Mouse (Mus musculus): ENCODE data around the gene Gm20388. TPM values are rescaled to one million over a fixed set of nuclear protein-coding genes. Genes with fewer than 3 reads are reported as not detected.
A peak's percentile ranks its signal among the peaks of the same experiment; 100 is the strongest.

Gm20388 gene
- polyA plus RNA-seq, 1 experiment, result 49.7 TPM

DNA sequence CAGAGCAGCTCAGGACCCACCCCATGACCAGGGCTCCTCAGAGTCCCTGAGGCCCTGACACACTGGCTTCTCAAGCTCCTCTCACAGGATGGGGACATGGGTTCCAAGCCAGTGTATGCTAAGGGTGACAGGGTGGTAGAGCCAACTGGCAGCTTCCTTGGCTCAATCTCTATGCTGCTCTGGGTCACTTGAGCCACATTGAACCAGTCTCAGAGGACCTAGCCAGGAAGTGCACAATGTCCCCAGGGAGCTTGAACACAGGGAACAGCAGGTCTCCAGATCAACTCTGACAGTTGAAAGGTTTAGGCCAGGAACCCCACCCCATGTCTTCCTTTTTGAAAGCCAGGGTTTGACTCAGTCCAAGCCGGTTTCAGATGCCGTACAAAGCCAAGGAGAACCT lies 1296.5 kb downstream of the Gm20388 start:
- no peak for TF ChIP-seq POLR2A (IDR thresholded peaks at IDR 0.05; ENCODE audit: low read depth, low read length)
- no peak for TF ChIP-seq CTCF (conservative IDR thresholded peaks at IDR 0.05; ENCODE audit: insufficient read depth, insufficient read length, low read depth, low read length)
- H3K36me3 ChIP-seq (ENCODE audit: control insufficient read depth, insufficient read depth, low read length), result no peaks in the 10 kb centered on the region
- no peaks in the 10 kb centered on the region for H3K27me3 ChIP-seq (replicated peaks; ENCODE audit: control insufficient read depth, insufficient read depth, low read length)
- H3K27ac ChIP-seq (ENCODE audit: insufficient read depth, low read depth, low read length), result no peak overlapping the region
- no peaks in the 10 kb centered on the region; the same call in 1 of the 2 replicates for H3K4me1 ChIP-seq (ENCODE audit: control insufficient read depth, insufficient read depth, low read length)
- WGBS, result 80% methylated on average over 2 of the region's 2 CpGs
- no peak overlapping the region for H3K4me3 ChIP-seq (ENCODE audit: insufficient read depth, low read depth, low read length)
- peak; percentile 42 for DNase-seq

GRCm38 (mm10) chr8:121210627-121211026 lies 1300.0 kb downstream of the Gm20388 start:
- Histone ChIP-seq H3K27ac (ENCODE audit: insufficient read depth, low read depth, low read length) (no peak overlapping the region), H3K36me3 (ENCODE audit: control insufficient read depth, insufficient read depth, low read length) (no peaks in the 10 kb centered on the region), H3K4me3 (ENCODE audit: insufficient read depth, low read depth, low read length) (no peak overlapping the region), H3K27me3 (replicated peaks; ENCODE audit: control insufficient read depth, insufficient read depth, low read length) (no peaks in the 10 kb centered on the region), H3K4me1 (ENCODE audit: control insufficient read depth, insufficient read depth, low read length) (no peaks in the 10 kb centered on the region; the same call in 1 of the 2 replicates)
- 92% methylated on average over 3 of the region's 3 CpGs for WGBS
- DNase-seq, result no peak
- TF ChIP-seq CTCF (conservative IDR thresholded peaks at IDR 0.05; ENCODE audit: insufficient read depth, insufficient read length, low read depth, low read length), result no peak
- no peak for TF ChIP-seq POLR2A (IDR thresholded peaks at IDR 0.05; ENCODE audit: low read depth, low read length)

GRCm38 (mm10) chr8:121213236-121213635 lies 1302.6 kb downstream of the Gm20388 start:
- WGBS, result 60% methylated on average over 15 of the region's 15 CpGs
- no peak for DNase-seq
- Histone ChIP-seq H3K27me3 (replicated peaks; ENCODE audit: control insufficient read depth, insufficient read depth, low read length) (no peaks in the 10 kb centered on the region), H3K36me3 (ENCODE audit: control insufficient read depth, insufficient read depth, low read length) (no peaks in the 10 kb centered on the region), H3K27ac (ENCODE audit: insufficient read depth, low read depth, low read length) (no peak overlapping the region), H3K4me3 (ENCODE audit: insufficient read depth, low read depth, low read length) (no peak overlapping the region), H3K4me1 (ENCODE audit: control insufficient read depth, insufficient read depth, low read length) (no peaks in the 10 kb centered on the region)
- TF ChIP-seq POLR2A (IDR thresholded peaks at IDR 0.05; ENCODE audit: low read depth, low read length), result no peak
- TF ChIP-seq CTCF (conservative IDR thresholded peaks at IDR 0.05; ENCODE audit: insufficient read depth, insufficient read length, low read depth, low read length), result peak; percentile 58

DNA sequence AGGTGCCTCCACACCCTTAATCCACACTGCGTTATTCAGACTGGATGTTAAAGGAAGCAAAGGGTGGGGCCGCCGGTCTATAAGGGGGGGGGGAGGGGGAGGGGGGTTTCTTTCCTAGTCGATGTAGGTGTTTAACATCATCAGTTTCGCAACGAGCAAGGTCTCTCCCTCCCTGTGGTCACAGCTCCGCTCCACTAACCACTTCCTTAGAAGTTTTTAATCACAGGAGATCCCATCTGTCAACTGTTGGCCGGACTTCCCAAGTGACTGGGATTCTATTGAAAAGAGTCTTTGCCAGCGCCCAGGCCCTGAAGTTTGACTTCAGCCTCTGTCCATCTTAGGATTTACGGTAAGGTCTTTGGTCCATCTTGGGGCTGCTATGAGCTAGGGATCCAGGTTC lies 1303.0 kb downstream of the Gm20388 start:
- TF ChIP-seq CTCF (conservative IDR thresholded peaks at IDR 0.05; ENCODE audit: insufficient read depth, insufficient read length, low read depth, low read length) (no peak), POLR2A (IDR thresholded peaks at IDR 0.05; ENCODE audit: low read depth, low read length) (no peak)
- Histone ChIP-seq H3K36me3 (ENCODE audit: control insufficient read depth, insufficient read depth, low read length) (no peaks in the 10 kb centered on the region), H3K27ac (ENCODE audit: insufficient read depth, low read depth, low read length) (no peak overlapping the region), H3K4me1 (ENCODE audit: control insufficient read depth, insufficient read depth, low read length) (no peaks in the 10 kb centered on the region), H3K4me3 (ENCODE audit: insufficient read depth, low read depth, low read length) (no peak overlapping the region), H3K27me3 (replicated peaks; ENCODE audit: control insufficient read depth, insufficient read depth, low read length) (no peaks in the 10 kb centered on the region)
- DNase-seq, result no peak
- 17% methylated on average over 10 of the region's 10 CpGs for WGBS

DNA sequence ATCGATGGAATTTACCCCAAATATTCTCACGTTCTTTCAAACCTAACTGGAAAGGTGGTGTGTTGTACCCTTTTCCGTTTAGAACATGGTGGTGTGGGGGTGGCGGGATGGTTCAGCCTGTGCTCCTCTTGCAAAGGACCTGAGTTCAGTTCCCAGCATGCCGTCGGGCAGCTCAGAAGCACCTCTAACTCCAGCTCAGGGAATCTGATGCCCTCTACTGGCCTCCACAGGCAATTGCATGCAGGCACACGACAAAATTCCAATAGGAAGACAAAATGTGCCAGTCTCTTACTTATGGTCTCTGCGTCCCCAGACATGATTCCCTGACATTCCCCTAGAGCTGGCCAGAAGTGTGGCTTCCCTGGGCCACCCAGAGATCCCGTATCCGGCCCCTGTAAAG lies 1304.3 kb downstream of the Gm20388 start:
- DNase-seq, result no peak
- TF ChIP-seq POLR2A (IDR thresholded peaks at IDR 0.05; ENCODE audit: low read depth, low read length) (no peak), CTCF (conservative IDR thresholded peaks at IDR 0.05; ENCODE audit: insufficient read depth, insufficient read length, low read depth, low read length) (peak; percentile 42)
- H3K27ac ChIP-seq (ENCODE audit: insufficient read depth, low read depth, low read length), result no peak overlapping the region
- WGBS, result 93% methylated on average over 10 of the region's 10 CpGs
- no peaks in the 10 kb centered on the region for H3K27me3 ChIP-seq (replicated peaks; ENCODE audit: control insufficient read depth, insufficient read depth, low read length)
- H3K4me3 ChIP-seq (ENCODE audit: insufficient read depth, low read depth, low read length), result no peak overlapping the region
- no peaks in the 10 kb centered on the region for H3K4me1 ChIP-seq (ENCODE audit: control insufficient read depth, insufficient read depth, low read length)
- H3K36me3 ChIP-seq (ENCODE audit: control insufficient read depth, insufficient read depth, low read length), result no peaks in the 10 kb centered on the region

DNA sequence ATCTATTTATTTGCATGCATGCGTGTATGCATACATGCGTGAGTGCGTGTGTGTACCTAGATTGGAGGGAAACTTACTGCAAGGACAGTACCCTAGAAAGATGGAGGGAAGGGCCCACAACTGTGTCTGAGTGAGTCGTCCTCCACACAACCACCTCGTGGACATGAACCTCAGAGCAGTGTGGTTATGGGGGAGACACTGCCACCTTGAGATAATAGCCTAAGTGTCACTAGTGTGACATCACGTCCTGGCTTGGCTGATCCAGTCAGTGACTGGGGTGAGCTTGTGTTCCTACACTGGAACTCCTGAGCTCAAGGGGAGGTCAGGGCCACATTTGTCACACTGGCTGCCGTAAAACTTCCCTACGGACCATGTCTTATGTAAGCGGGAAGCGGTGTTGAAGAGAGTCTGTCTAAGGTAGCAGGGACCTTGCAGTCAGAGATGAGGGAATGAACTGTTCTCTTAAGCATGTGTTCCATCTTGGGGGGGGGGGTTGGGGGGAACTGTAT lies 1305.9 kb downstream of the Gm20388 start:
- 89% methylated on average over 10 of the region's 10 CpGs for WGBS
- Histone ChIP-seq H3K27me3 (replicated peaks; ENCODE audit: control insufficient read depth, insufficient read depth, low read length) (no peaks in the 10 kb centered on the region), H3K4me1 (ENCODE audit: control insufficient read depth, insufficient read depth, low read length) (no peaks in the 10 kb centered on the region), H3K4me3 (ENCODE audit: insufficient read depth, low read depth, low read length) (no peak overlapping the region), H3K27ac (ENCODE audit: insufficient read depth, low read depth, low read length) (no peak overlapping the region), H3K36me3 (ENCODE audit: control insufficient read depth, insufficient read depth, low read length) (no peaks in the 10 kb centered on the region)
- DNase-seq, result no peak
- TF ChIP-seq POLR2A (IDR thresholded peaks at IDR 0.05; ENCODE audit: low read depth, low read length) (no peak), CTCF (conservative IDR thresholded peaks at IDR 0.05; ENCODE audit: insufficient read depth, insufficient read length, low read depth, low read length) (no peak)

DNA sequence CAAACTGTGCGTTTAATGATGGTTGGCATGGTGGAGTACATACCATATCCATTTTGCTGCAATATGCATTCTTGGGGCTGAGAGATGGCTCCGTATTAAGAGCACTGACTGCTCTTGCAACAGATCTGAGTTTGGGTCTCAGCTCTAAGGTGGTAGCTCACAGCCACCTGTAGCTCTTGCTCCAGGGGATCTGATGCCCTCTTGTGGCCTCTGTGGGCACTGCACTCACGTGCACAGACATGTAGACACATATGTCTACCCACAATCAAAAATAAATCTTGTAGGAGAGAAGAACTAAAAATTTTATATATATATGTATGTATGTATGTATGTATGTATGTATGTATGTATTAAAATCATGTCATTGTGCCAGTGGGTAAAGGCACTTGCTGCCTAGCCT lies 1307.8 kb downstream of the Gm20388 start:
- WGBS, result 90% methylated on average over 3 of the region's 3 CpGs
- no peak overlapping the region for H3K4me3 ChIP-seq (ENCODE audit: insufficient read depth, low read depth, low read length)
- TF ChIP-seq POLR2A (IDR thresholded peaks at IDR 0.05; ENCODE audit: low read depth, low read length) (no peak), CTCF (conservative IDR thresholded peaks at IDR 0.05; ENCODE audit: insufficient read depth, insufficient read length, low read depth, low read length) (peak; percentile 50)
- no peak for DNase-seq
- no peaks in the 10 kb centered on the region for H3K36me3 ChIP-seq (ENCODE audit: control insufficient read depth, insufficient read depth, low read length)
- H3K27ac ChIP-seq (ENCODE audit: insufficient read depth, low read depth, low read length), result no peak overlapping the region
- H3K4me1 ChIP-seq (ENCODE audit: control insufficient read depth, insufficient read depth, low read length), result no peaks in the 10 kb centered on the region
- no peaks in the 10 kb centered on the region for H3K27me3 ChIP-seq (replicated peaks; ENCODE audit: control insufficient read depth, insufficient read depth, low read length)

Data from kidney, adult 2 months (tissue).